Mouse (Mus musculus) brain, embryonic 14.5 days (tissue): ENCODE data around the gene Olfr285. TPM values are rescaled to one million over a fixed set of nuclear protein-coding genes. Genes with fewer than 3 reads are reported as not detected.

Source experiments
- DNase-seq: peaks from one replicate; pipeline ENCODE4 v3.0.0-alpha.2; 2011; ENCODE audit warnings: low read depth
- CTCF ChIP-seq: fragments of 200-500 bp; IDR thresholded peaks from 2 replicates; pipeline ENCODE4 v1.5.1; 2012; ENCODE audit warnings: inconsistent platforms, mild to moderate bottlenecking, moderate library complexity, borderline replicate concordance; ENCODE audit not compliant: insufficient read depth, insufficient read length; ENCODE audit errors: extremely low read depth
- POLR2A ChIP-seq: fragments of 200-500 bp; IDR thresholded peaks from 2 replicates; pipeline ENCODE4 v1.6.1; 2012; ENCODE audit warnings: mild to moderate bottlenecking, inconsistent platforms, borderline replicate concordance; ENCODE audit not compliant: poor library complexity, insufficient read depth, insufficient read length, severe bottlenecking; ENCODE audit errors: extremely low read depth
- polyA plus RNA-seq: library from polyadenylated mRNA; depleted of rRNA; stranded (reverse); fragments of >200 nt; gene quantifications from 2 replicates; pipeline ENCODE4 v1.2.3, GENCODE M21; 2012; rRNA removed

Olfr285 gene
- polyA plus RNA-seq, result not detected in 2 replicates

DNA sequence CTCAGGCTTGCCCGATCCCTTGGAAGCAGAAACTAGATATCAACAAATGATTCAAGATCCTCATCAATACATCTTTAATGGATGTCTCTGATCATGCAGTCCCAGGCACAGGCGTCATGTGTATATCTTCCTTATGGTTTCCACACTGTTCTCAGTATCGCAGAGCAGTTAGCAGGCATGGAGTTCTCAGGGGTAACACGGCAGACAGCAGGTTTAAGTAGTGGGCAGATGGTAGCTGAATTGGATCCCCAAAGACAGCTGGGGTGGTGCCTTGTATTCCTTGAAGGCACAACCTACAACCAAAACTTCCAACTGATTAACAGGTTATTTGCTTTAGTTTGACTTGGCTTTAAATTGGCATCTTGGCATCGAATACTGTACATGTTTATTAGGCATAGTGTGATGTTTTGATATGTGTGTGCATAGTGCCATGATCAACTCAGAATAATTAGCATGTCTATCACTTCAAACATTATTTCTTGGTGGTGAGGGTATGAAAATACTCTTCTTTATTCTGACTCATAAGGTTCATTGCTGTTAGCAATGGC lies at the start of gene Olfr285:
TSS of gene Olfr285 (minus strand) at position 177 of the 548 bp plus-strand sequence.
- DNase-seq, result peak; percentile 84
- TF ChIP-seq CTCF, result no peak
- TF ChIP-seq POLR2A, result no peak

DNA sequence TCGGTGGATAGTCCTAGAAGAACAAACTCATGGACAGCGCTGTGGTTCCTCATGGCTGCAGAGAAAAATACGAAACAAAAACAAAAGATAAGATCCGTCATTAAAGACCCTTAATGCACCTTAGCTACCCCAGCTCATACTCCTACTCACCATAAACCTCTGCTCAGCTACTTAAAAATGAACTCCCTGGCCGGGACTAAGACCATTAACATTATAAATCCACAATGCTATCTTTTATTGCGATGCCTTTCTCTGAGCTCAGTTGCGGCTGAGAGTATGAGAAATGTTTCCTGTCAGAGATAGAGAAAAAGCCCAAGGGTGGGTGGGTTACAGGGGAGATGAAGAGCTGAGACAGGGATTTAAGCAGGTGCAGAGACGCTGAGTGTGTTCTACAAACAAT lies 23.7 kb upstream of the Olfr285 start, which contains the start of gene Olfr284:
TSS of gene Olfr284 (minus strand) at position 101 of the 400 bp plus-strand sequence.
- no peak for DNase-seq
- no peak for TF ChIP-seq POLR2A
- no peak for TF ChIP-seq CTCF

DNA sequence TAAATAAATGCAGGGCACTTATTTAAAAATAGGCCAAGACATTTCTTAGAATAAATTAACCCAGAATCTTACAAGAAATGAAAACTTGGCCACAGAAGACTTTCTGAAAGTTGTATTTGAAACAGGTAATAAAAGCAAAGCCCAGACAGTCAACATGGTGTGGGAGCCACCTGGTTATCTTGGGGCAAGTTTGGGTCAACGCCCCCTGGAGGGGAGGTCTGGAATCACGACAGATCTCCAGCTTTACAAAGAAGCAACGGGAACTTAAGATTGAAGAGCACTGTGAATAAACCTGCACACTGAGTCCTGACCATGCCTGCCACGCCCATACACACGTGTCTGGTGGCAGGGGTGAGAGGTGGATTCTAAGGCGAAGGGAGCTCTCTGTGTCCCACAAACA lies 1.4 kb downstream of the Olfr285 start:
- peak; percentile 18; the same call in 1 of the 2 replicates for TF ChIP-seq CTCF
- no peak for TF ChIP-seq POLR2A
- DNase-seq, result no peak

DNA sequence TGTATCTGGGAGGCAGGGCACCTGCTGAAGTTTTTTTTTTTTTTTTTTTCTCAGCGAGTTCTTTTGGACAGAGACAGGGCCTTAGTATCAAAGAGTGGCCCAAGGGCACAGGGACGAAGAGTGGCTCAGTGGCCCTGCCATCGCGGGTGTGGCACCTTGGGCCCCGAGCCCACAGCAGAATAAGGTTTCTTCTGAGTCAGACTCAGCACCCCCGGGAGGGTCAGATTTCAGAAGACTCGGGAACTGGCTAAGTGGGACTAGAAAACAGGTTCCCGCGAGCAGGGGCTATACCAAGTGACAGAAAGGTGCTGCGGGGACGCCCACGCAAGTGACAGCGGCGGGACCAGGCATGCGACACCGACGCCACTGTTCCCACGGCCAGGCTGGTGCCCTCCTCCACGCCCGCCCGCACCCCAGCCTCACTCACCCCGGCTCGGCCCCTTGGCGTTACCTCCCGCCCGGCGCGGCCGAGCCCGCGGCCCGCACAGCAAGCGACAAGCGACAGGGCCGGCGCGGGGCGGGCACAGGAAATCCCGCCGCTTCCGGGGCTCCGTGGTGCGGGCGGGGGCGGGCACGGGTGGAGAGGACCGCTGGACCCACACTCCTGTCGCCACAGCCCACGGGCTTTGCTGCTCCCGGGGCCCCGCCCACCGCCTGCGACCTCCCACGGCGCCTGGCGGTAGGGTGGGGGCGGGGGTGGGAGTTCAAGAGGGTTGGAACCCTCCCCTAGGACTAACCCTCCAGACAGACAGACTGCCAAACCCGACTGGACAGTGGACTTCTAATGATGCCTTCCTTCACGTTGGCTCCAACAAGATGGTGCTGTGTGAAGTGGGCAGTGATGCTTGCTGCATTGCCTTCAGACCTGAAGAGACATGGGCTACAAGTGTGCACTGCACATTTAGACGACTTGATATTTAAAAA lies 21.3 kb downstream of the Olfr285 start, which contains the start of gene Zfp641:
TSS of gene Zfp641 (minus strand) at position 534 of the 924 bp plus-strand sequence.
- TF ChIP-seq POLR2A (no peak), CTCF (no peak)

DNA sequence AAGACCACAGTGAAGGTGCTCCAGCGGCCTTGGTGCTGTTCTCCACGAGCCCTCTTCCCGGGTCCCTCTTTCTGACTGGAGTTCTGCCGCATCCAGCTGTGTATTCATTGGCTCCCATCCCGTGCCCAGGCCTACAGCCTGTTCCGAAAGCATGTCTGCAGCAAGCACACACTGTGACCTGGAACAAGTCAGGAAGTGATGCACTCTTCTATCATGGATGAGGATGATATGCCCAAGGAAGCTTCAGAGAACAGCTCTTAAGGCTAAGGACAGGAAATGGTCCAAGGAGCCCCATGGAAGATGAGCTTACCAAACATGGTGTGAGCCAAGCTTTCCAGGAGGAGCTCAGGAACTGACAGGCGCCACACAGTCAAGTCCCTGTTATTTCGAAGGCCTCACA lies 23.5 kb downstream of the Olfr285 start:
- no peak for DNase-seq
- no peak for TF ChIP-seq POLR2A
- no peak for TF ChIP-seq CTCF

More for the DNA sequence above, 21.3 kb downstream of the Olfr285 start, which contains the start of gene Zfp641:
- DNase-seq, result peak; percentile 54

DNA sequence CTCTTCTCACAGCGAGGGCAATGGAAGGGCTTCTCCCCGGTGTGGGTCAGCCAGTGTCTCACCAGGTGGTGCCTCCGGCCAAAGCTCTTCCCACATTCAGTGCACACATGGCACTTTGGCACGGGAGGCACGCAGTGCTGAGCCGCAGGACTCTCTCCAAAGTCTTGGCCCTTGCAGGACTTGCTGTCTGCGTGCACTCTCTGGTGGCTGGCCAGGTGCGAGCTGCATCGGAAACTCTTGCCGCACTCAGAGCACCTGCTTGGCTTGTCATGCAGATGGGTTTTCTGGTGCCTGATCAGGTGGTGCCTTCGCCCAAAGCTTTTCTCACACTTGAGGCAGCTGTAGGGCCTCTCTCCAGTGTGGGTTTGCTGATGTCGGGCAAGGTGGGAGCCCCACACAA lies 28.6 kb downstream of the Olfr285 start:
- TF ChIP-seq POLR2A (no peak), CTCF (no peak)
- DNase-seq, result no peak

DNA sequence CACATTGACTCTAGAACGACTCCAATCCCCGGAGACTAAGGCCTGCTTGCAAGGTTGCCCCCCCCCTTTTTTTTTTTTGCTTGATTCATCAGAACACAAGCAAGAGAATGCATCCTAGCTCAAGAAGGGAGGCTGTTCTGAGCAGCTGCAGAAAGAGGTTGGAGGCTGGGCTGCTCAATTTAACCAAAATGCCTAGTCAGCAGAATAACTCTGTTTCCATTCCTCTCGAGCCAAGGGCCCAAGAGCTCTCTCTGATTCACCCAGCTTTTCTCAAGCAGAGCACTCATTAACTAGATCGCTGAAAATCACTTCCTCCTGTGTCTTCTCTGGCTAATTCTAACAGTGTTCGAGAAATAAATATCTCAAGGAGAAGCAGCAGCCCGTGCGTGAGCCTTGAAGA lies 30.7 kb downstream of the Olfr285 start:
- TF ChIP-seq CTCF (no peak), POLR2A (no peak)

More for the DNA sequence above, 30.7 kb downstream of the Olfr285 start:
- DNase-seq, result peak; percentile 49

Other genes with a start within 250 kb of the Olfr285 start
- 96.7 and 102 TPM in 2 replicates for gene Pfkm, start 224.8 kb downstream of the Olfr285 start, polyA plus RNA-seq
- gene Senp1, start 223.6 kb downstream of the Olfr285 start, polyA plus RNA-seq, result 20.0 and 25.3 TPM in 2 replicates
- gene Asb8, start 151.7 kb downstream of the Olfr285 start, polyA plus RNA-seq, result 53.9 and 60.1 TPM in 2 replicates
- gene Ccdc184, start 150.2 kb downstream of the Olfr285 start, polyA plus RNA-seq, result 43.2 and 59.2 TPM in 2 replicates
- gene Olfr288, start 121.8 kb downstream of the Olfr285 start, polyA plus RNA-seq, result not detected in 2 replicates
- gene Gm44579, start 96.4 kb downstream of the Olfr285 start, polyA plus RNA-seq, result not detected in 2 replicates
- not detected in 2 replicates for gene Olfr287, start 96.3 kb downstream of the Olfr285 start, polyA plus RNA-seq
- not detected in 2 replicates for gene Olfr286, start 82.9 kb downstream of the Olfr285 start, polyA plus RNA-seq
- not detected in 2 replicates for gene H1fnt, start 60.1 kb downstream of the Olfr285 start, polyA plus RNA-seq
- gene Zfp641, start 21.2 kb downstream of the Olfr285 start, polyA plus RNA-seq, result 7.7 and 13.9 TPM in 2 replicates
- gene Olfr284, start 23.6 kb upstream of the Olfr285 start, polyA plus RNA-seq, result not detected in 2 replicates
- not detected in 2 replicates for gene Olfr283, start 63.6 kb upstream of the Olfr285 start, polyA plus RNA-seq
- not detected in 2 replicates for gene Olfr282, start 113.9 kb upstream of the Olfr285 start, polyA plus RNA-seq
- gene Olfr281, start 135.2 kb upstream of the Olfr285 start, polyA plus RNA-seq, result not detected in 2 replicates
- not detected in 2 replicates for gene OR5BS1P, start 152.5 kb upstream of the Olfr285 start, polyA plus RNA-seq
- not detected in 2 replicates for gene Lalba, start 165.4 kb upstream of the Olfr285 start, polyA plus RNA-seq
- not detected in 2 replicates for gene Olfr279, start 175.0 kb upstream of the Olfr285 start, polyA plus RNA-seq
- 106 and 115 TPM in 2 replicates for gene Kansl2, start 216.9 kb upstream of the Olfr285 start, polyA plus RNA-seq